Mouse (Mus musculus): ENCODE measurements at regions not wholly inside any gene's neighbourhood (a gene's known extent, or its start where the extent isn't known, plus 50 kb on each side); places are given as distances from the start of the nearest gene placed in this dataset.

GRCm38 (mm10) chr1:92776353-92776752 is 55.1 kb upstream of the Gpc1 start:
- no peak for DNase-seq

GRCm38 (mm10) chr1:92775908-92776307 is 55.5 kb upstream of the Gpc1 start:
- DNase-seq, result no peak

GRCm38 (mm10) chr1:92774743-92775692 is 56.4 kb upstream of the Gpc1 start:
- DNase-seq, result no peak

GRCm38 (mm10) chr1:92774006-92774405 is 57.4 kb upstream of the Gpc1 start:
- DNase-seq, result no peak

- DNase-seq, result no peak
These were observed 58.7 kb upstream of the Gpc1 start for GRCm38 (mm10) chr1:92772784-92773113.

GRCm38 (mm10) chr1:92772101-92772783 is 59.2 kb upstream of the Gpc1 start:
- no peak for DNase-seq

- no peak for DNase-seq
These were observed 61.7 kb upstream of the Gpc1 start for GRCm38 (mm10) chr1:92769696-92770095.

GRCm38 (mm10) chr1:92769156-92769555 is 62.3 kb upstream of the Gpc1 start:
- no peak for DNase-seq

GRCm38 (mm10) chr1:92766496-92766895 is 64.9 kb upstream of the Gpc1 start:
- no peak for DNase-seq

- peak; percentile 12 for DNase-seq
These were observed 76.5 kb upstream of the Gpc1 start for GRCm38 (mm10) chr1:92754793-92755488.

- DNase-seq, result no peak
These were observed 79.7 kb upstream of the Gpc1 start for GRCm38 (mm10) chr1:92751700-92752136.

GRCm38 (mm10) chr1:92749475-92749874 is 82.0 kb upstream of the Gpc1 start:
- no peak for DNase-seq

GRCm38 (mm10) chr1:92745284-92745683 is 86.2 kb upstream of the Gpc1 start:
- no peak for DNase-seq

GRCm38 (mm10) chr1:92744528-92745241 is 86.8 kb upstream of the Gpc1 start:
- DNase-seq, result no peak

- DNase-seq, result no peak
These were observed 88.4 kb upstream of the Gpc1 start for GRCm38 (mm10) chr1:92742881-92743621.

- DNase-seq, result no peak
These were observed 89.1 kb upstream of the Gpc1 start for GRCm38 (mm10) chr1:92742300-92742699.

GRCm38 (mm10) chr1:92741047-92741446 is 90.4 kb upstream of the Gpc1 start:
- DNase-seq, result no peak

GRCm38 (mm10) chr1:92737600-92738197 is 89.1 kb upstream of the Otos start:
- no peak for DNase-seq

GRCm38 (mm10) chr1:92736411-92736810 is 87.8 kb upstream of the Otos start:
- no peak for DNase-seq

GRCm38 (mm10) chr1:92733732-92734131 is 85.1 kb upstream of the Otos start:
- no peak for DNase-seq
